Mouse (Mus musculus): Measurements from ENCODE around the gene Neil1. TPM values are rescaled to one million over a fixed set of nuclear protein-coding genes. Genes with fewer than 3 reads are reported as not detected.

The Neil1 gene
- polyA plus RNA-seq, 1 experiment from 2014 or later = 9.1 TPM

DNA sequence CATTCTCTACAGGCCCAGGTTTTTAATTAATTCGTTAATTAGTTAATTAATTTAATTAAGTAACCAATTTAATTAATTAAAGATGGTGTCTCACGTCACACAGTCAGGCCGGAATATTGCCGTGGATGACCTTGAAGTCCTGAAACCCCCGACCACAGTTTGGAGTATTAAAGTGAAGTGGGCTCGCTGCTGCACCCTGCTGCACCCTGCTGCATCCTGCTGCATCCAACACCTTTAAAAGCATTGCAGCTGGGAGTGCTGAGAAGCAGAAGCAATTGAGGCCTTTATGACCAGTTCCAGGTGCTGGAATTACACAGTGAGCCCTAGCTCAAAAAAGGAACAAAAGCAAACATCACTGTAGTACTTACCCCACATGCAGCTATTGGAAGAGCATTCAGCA lies 4.2 kb upstream of the Neil1 start:
- Histone ChIP-seq H3K9me3 (no peaks in the 10 kb centered on the region), H3K4me3 (no peak overlapping the region), H3K4me1 (peaks cover 20% of the 10 kb centered on the region), H3K4me2 (replicated peaks) (no peak overlapping the region), H3K27ac (no peak overlapping the region), H3K36me3 (peaks cover 12% of the 10 kb centered on the region; the same call in 1 of the 2 replicates), H3K9ac (no peak overlapping the region), H3K27me3 (replicated peaks) (no peaks in the 10 kb centered on the region)
- WGBS = 41% methylated on average over 6 of the region's 6 CpGs
- ATAC-seq (ENCODE audit: low FRiP score, low read depth) = no peak

DNA sequence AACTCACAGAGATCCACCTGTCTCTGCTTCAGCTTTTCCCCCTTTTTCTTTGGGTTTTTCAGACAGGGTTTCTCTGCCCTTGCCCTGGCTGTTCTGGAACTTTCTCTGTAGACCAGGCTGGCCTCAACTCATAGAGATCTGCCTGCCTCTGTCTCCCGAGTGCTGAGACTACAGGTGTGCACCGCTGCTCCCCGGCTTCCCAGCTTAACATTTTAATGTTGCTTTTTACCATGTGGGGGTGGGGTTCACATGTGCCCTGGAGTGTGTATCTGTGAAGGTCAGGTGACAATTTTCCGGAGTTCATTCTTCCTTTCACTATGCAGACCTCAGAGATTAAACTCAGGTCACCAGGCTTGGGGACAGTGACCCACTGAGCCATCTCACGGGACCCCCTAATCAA lies 2.1 kb upstream of the Neil1 start:
- ATAC-seq (ENCODE audit: low FRiP score, low read depth) = no peak
- Histone ChIP-seq H3K27ac (no peak overlapping the region), H3K9me3 (no peaks in the 10 kb centered on the region), H3K9ac (no peak overlapping the region), H3K4me3 (no peak overlapping the region), H3K36me3 (peaks cover 4% of the 10 kb centered on the region; the same call in 1 of the 2 replicates), H3K27me3 (replicated peaks) (no peaks in the 10 kb centered on the region), H3K4me1 (peaks cover 18% of the 10 kb centered on the region), H3K4me2 (replicated peaks) (no peak overlapping the region)
- WGBS = 84% methylated on average over 5 of the region's 5 CpGs

DNA sequence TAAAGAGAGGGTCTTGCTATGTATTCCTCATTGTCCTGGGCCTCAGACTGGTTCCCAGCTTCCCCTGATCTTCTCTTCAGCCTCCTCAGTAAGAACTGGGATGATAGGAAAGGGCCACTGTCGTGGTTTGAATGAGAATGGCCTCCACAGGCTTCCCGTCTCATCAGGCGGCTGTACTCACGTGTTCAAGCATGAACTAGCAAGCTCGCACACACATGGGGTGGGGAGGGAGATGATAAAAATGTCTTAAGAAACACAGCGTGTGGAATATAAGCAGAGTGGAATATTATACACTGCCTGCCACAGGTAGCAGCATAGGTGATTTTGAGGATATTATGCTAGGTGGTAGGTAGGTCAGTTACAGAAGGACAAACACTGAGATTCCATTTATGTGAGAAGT lies 916 bp upstream of the Neil1 start:
- no peak overlapping the region for H3K27ac ChIP-seq
- no peaks in the 10 kb centered on the region for H3K27me3 ChIP-seq (replicated peaks)
- no peak overlapping the region; the same call in 1 of the 2 replicates for H3K4me3 ChIP-seq
- H3K9ac ChIP-seq = 0 out of 2 replicates have a peak overlapping the region, but pooled peaks have one; percentile 67
- peak overlapping the region; percentile 82 for H3K4me2 ChIP-seq (replicated peaks)
- 77% methylated on average over 6 of the region's 6 CpGs for WGBS
- no peaks in the 10 kb centered on the region for H3K36me3 ChIP-seq
- no peak for ATAC-seq (ENCODE audit: low FRiP score, low read depth)
- H3K9me3 ChIP-seq = no peaks in the 10 kb centered on the region
- H3K4me1 ChIP-seq = peaks cover 18% of the 10 kb centered on the region

DNA sequence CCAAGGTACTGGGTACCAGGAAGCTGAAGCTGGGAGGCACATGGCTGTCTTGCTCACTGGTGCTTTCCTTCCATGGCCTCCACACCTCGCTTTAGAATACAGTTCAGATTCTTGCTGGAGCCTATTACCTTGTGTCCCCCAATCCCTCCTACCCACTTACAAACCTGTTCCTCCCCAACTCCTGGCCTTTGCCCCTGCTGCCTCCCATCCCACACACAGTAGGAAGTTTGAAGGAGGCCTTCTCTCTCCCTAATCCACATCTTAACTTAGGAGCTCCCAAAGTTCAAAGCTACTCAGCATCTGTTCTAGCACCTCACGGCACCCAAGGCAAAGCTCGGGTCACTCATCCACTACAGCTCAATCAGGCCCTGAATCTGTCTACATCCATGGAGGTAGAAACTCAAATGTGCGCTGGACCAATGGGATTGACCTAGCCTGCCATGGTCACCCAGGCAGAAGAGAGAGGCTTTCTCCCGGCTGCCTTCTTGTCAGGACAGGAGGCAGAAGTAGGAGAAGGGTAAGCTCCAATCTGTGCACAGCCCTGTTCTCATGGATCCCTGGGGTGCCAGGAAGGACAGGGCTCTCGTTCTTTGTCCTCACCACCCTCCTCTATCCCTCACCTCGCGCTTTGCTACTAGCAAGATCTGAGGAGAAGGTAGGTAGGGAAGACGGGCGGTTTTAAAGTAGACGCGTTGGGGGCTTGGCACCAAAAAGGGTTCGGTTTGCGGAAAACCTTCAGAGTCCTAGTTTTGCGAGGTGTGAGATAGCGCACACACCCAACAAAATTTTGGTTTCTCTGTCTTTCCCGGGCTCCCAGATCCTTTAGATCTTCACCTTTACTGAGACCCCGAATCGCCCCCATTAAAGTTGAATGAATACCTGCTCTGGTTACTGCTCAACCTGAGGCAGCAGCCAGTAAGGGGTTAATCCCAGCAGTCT lies 631 bp downstream of the Neil1 start:
- no peaks in the 10 kb centered on the region for H3K9me3 ChIP-seq
- peaks cover 7% of the 10 kb centered on the region; the same call in 1 of the 2 replicates for H3K36me3 ChIP-seq
- peak overlapping the region; percentile 49 for H3K4me3 ChIP-seq
- 10% methylated on average over 19 of the region's 19 CpGs for WGBS
- ATAC-seq (ENCODE audit: low FRiP score, low read depth) = peak; percentile 60
- peaks cover 18% of the 10 kb centered on the region for H3K4me1 ChIP-seq
- H3K9ac ChIP-seq = peak overlapping the region; percentile 67
- H3K27ac ChIP-seq = peak overlapping the region; percentile 69; the same call in 1 of the 2 replicates
- H3K27me3 ChIP-seq (replicated peaks) = no peaks in the 10 kb centered on the region
- peak overlapping the region; percentile 82 for H3K4me2 ChIP-seq (replicated peaks)

DNA sequence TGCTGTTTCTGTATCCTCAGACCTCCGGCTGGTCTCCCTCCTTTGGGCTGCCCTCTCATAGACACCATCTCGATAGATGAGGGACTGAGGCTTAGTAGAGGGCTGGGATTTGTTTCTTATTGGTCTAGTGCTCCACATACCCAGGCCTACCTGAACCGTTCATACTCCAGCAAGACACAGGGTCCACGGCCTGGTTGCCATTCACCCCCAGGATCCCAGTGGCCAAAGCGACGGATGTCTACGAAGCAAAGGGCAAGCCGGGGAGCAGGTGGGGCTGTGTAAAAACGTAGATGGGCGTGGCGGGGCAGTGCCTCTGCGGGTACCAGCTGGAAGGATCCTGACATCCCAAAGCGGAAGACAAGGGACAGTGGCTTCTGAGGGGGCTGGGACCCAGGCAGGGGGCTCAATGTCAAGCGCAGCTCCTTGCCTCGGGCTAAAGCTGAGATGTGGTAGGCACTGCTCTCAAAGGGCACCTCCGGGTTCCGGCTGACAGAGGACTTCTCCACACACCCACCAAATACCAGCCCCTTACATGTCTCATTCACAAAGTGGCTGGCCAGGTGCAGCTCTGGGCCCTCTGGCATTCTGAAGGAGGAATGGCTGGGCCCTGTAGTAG lies 1.5 kb downstream of the Neil1 start:
- Histone ChIP-seq H3K9me3 (no peaks in the 10 kb centered on the region), H3K27ac (no peak overlapping the region), H3K36me3 (peaks cover 15% of the 10 kb centered on the region), H3K4me2 (replicated peaks) (peak overlapping the region; percentile 82; the same call in 1 of the 2 replicates), H3K4me3 (0 out of 2 replicates have a peak overlapping the region, but pooled peaks have one; percentile 49), H3K9ac (no peak overlapping the region), H3K27me3 (replicated peaks) (no peaks in the 10 kb centered on the region), H3K4me1 (peaks cover 18% of the 10 kb centered on the region)
- ATAC-seq (ENCODE audit: low FRiP score, low read depth) = no peak
- 89% methylated on average over 17 of the region's 17 CpGs for WGBS

DNA sequence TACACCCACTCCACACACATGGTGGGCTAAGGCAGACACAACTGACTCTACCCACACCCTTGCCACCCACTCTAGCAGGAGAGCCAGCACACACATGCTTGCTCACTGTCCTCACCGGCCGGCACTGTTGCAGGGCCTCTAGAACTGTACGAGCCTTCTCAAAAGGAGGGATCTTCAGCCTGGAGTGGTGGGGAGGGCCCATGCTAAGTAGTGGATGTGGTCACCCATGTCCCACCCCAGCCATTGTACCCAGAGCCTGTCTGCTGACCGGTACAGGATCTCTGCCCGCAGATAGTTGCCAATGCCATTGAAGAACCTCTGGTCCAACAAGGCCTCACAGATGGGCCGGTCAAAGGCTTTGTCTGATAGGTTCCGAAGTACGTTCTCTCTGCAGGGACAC lies 3.3 kb downstream of the Neil1 start:
- WGBS = 92% methylated on average over 8 of the region's 8 CpGs
- H3K36me3 ChIP-seq = peaks cover 32% of the 10 kb centered on the region
- peaks cover 18% of the 10 kb centered on the region for H3K4me1 ChIP-seq
- H3K27me3 ChIP-seq (replicated peaks) = no peaks in the 10 kb centered on the region
- no peak overlapping the region for H3K4me3 ChIP-seq
- no peak overlapping the region for H3K27ac ChIP-seq
- H3K4me2 ChIP-seq (replicated peaks) = no peak overlapping the region
- no peak for ATAC-seq (ENCODE audit: low FRiP score, low read depth)
- H3K9me3 ChIP-seq = no peaks in the 10 kb centered on the region
- H3K9ac ChIP-seq = no peak overlapping the region

DNA sequence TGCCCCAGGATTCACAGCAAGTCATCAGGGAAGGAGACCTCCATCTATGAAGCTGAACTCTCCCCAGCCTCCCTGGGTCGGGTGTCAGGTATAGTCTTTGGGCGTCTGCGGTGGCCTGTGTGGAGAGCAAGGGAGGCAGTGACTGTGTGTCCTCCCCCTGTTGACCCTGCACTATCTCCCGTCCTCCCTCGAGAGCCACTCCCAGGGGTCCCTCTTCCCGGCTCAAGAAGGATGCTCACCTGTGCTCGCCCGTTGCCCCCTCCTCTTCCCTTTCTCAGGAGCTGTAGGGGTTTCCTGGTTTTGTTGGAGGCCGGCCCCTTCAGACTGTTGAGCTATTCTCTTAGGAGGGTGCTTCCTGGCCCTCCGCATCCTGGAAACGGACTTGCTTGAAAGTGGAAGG lies 4.9 kb downstream of the Neil1 start:
- no peaks in the 10 kb centered on the region for H3K9me3 ChIP-seq
- no peak for ATAC-seq (ENCODE audit: low FRiP score, low read depth)

DNA sequence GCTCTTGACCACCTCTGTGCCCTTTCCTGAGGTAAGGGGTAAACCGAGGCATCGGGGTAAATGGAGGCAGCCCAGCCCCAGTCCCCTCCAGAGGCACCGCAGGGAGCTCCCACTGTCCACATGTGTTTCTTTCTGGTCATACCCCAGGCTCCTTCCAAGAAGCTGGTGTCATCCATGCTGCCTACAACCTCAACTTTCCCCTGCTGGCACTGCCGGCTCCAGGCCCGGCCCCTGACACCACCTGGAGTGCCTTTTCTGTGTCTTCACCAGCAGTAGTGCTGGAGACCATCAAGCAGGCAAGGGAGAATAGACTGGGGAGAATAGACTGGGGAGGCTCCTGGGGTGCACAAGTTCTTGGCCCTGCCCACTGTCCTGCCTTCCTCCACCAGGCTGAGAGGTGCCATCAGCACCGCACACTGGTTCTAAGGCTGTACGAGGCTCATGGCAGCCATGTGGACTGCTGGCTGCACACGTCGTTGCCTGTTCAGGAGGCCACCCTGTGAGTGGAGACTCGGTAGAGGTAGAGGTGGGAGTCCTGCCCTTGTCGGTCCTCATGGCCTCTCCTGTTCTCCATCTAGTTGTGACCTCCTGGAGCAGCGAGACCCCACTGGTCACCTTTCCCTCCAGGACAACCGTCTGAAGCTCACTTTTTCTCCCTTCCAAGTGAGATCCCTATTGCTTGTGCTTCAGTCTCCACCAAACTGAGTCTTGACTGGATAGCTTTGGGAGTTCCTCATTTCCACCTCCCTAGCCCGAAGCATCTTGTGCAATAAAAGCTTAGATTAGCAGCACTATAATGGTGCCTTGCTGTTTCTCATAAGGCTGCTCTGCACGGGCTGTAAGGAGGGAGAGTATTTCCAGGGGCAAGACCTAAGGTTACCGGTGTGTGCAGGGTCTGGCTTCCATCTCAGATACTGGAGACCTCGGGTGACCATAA lies 6.4 kb downstream of the Neil1 start:
- H3K4me3 ChIP-seq = no peak overlapping the region
- no peak overlapping the region for H3K9ac ChIP-seq
- H3K9me3 ChIP-seq = no peaks in the 10 kb centered on the region
- no peak overlapping the region for H3K27ac ChIP-seq
- H3K4me1 ChIP-seq = peaks cover 2% of the 10 kb centered on the region; the same call in 1 of the 2 replicates
- WGBS = 91% methylated on average over 17 of the region's 17 CpGs
- H3K4me2 ChIP-seq (replicated peaks) = no peak overlapping the region
- ATAC-seq (ENCODE audit: low FRiP score, low read depth) = no peak
- H3K27me3 ChIP-seq (replicated peaks) = no peaks in the 10 kb centered on the region
- peaks cover 64% of the 10 kb centered on the region for H3K36me3 ChIP-seq

More for the DNA sequence above, 4.9 kb downstream of the Neil1 start:
- Histone ChIP-seq H3K9ac (no peak overlapping the region), H3K27me3 (replicated peaks) (no peaks in the 10 kb centered on the region), H3K36me3 (peaks cover 49% of the 10 kb centered on the region), H3K27ac (no peak overlapping the region), H3K4me2 (replicated peaks) (no peak overlapping the region), H3K4me3 (no peak overlapping the region), H3K4me1 (peaks cover 12% of the 10 kb centered on the region)
- WGBS = 92% methylated on average over 11 of the region's 11 CpGs

DNA sequence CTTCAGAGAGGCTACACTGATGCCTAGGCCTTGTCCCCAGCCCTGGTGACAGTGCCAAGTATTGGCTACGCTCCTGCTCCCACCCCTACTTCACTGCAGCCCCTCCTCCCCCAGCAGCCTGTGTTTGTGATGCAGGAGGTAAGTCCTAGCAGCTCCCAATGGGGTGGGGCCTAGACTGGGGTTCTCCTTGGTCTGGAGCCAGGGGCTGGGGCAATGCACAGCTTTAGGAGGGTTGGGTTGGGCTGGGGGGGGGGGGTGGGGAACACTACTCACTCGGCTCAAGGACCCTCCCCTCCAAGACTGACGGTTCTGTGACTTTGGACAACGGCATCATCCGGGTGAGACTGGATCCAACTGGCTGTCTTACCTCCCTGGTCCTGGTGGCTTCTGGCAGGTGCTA lies 8.5 kb downstream of the Neil1 start:
- H3K27me3 ChIP-seq (replicated peaks) = no peaks in the 10 kb centered on the region
- H3K9ac ChIP-seq = no peak overlapping the region
- no peak overlapping the region for H3K4me3 ChIP-seq
- H3K27ac ChIP-seq = no peak overlapping the region
- H3K9me3 ChIP-seq = no peaks in the 10 kb centered on the region
- peaks cover 77% of the 10 kb centered on the region for H3K36me3 ChIP-seq
- no peak overlapping the region for H3K4me2 ChIP-seq (replicated peaks)
- no peaks in the 10 kb centered on the region for H3K4me1 ChIP-seq
- ATAC-seq (ENCODE audit: low FRiP score, low read depth) = no peak
- WGBS = 96% methylated on average over 5 of the region's 5 CpGs

DNA sequence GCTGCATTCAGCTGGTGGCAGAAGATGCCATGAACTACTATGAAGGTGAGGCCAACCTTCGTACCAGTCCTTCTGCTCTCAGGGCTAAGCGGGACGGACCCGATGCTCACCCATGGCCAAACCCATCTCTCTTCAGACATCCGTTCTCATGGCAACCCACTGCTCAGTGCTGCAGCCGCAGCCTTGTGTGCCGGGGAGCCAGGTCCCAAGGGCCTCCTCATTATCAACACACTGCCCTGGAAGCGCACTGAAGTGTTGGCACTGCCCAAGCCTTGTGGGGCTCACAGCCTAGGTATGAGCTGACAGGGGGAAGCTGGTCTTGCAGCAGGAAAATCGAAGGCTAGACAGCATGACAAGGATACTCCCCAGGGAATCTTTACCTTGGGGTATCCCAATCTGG lies 9.0 kb downstream of the Neil1 start:
- Histone ChIP-seq H3K36me3 (peaks cover 77% of the 10 kb centered on the region), H3K9ac (no peak overlapping the region), H3K4me2 (replicated peaks) (no peak overlapping the region), H3K27ac (no peak overlapping the region), H3K27me3 (replicated peaks) (no peaks in the 10 kb centered on the region), H3K4me1 (no peaks in the 10 kb centered on the region), H3K4me3 (no peak overlapping the region), H3K9me3 (no peaks in the 10 kb centered on the region)
- 91% methylated on average over 9 of the region's 9 CpGs for WGBS
- ATAC-seq (ENCODE audit: low FRiP score, low read depth) = no peak

DNA sequence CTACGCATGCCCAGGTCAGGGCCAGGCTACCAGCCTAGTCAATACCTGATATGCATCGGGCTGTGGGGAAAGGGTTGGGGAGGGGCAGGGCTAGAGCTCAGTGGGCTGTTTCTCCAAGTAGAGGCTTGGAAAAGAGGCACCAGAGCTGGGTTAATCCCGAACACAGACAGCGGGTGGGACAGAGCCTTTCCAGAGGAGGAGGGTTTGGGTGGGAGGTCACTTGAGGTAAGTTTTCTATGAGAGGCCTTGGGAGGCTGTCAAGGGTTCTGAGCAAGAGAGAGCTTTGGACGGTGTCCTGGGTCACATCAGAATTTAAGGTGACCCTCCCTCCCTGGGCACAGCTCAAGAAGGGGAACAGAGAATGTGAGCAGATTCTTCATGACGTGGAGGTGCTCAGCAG lies 9.6 kb downstream of the Neil1 start:
- 95% methylated on average over 6 of the region's 6 CpGs for WGBS
- Histone ChIP-seq H3K36me3 (peaks cover 77% of the 10 kb centered on the region), H3K4me2 (replicated peaks) (no peak overlapping the region), H3K9me3 (no peaks in the 10 kb centered on the region), H3K27ac (no peak overlapping the region), H3K4me1 (no peaks in the 10 kb centered on the region), H3K27me3 (replicated peaks) (no peaks in the 10 kb centered on the region), H3K4me3 (no peak overlapping the region), H3K9ac (no peak overlapping the region)
- no peak for ATAC-seq (ENCODE audit: low FRiP score, low read depth)
